Mouse (Mus musculus): ENCODE data around the gene Rapgefl1. TPM values are rescaled to one million over a fixed set of nuclear protein-coding genes. Genes with fewer than 3 reads are reported as not detected.
A peak's percentile ranks its signal among the peaks of the same experiment; 100 is the strongest.

Gene Rapgefl1
- total and polyA plus RNA-seq, 2 experiments from 2014 or later, result 0.55 to 0.80 TPM

DNA sequence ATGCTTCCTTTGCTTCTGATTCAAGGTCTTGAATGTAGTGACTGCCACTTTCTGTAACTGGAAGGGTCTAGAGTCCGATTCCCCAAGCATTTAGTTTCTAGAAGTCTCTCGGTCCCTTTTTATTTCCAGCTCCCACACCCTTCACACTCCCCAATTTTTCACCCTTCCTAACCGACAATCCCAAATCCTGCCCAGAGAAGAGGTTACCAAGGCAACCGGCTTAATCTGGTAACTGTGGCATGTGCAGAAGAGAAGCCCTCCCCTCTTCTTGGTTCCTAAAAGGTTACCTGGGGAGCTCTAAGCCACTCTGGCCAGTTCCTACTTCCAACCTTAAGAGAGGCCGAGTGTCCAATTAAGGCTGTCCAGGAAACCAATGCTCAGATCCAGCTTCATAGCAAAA is 1.3 kb upstream of the Rapgefl1 start:
- no peak for TF ChIP-seq EP300 (IDR thresholded peaks at IDR 0.05; ENCODE audit: low read depth)
- ATAC-seq (ENCODE audit: insufficient read depth, low read depth) (no peak), DNase-seq (ENCODE audit: low spot score) (no peak)
- H3K4me3 ChIP-seq (ENCODE audit: low read depth, low read length), result no peak overlapping the region
- WGBS, result 60% methylated on average over 5 of the region's 5 CpGs
- H3K27me3 ChIP-seq (ENCODE audit: control insufficient read depth, insufficient read depth, low read length), result peaks cover 8% of the 10 kb centered on the region; the same call in 1 of the 2 replicates
- no peak overlapping the region for H3K4me2 ChIP-seq (ENCODE audit: low read depth, low read length)
- H3K9ac ChIP-seq (replicated peaks; ENCODE audit: low read depth, low read length), result no peak overlapping the region
- H3K36me3 ChIP-seq (replicated peaks; ENCODE audit: control insufficient read depth, insufficient read depth, low read length), result peaks cover 28% of the 10 kb centered on the region
- peaks cover 11% of the 10 kb centered on the region; the same call in 1 of the 2 replicates for H3K4me1 ChIP-seq (ENCODE audit: control insufficient read depth, insufficient read depth)
- no peaks in the 10 kb centered on the region for H3K9me3 ChIP-seq (replicated peaks; ENCODE audit: control insufficient read depth, low read length)
- H3K27ac ChIP-seq (ENCODE audit: low read depth), result no peak overlapping the region

DNA sequence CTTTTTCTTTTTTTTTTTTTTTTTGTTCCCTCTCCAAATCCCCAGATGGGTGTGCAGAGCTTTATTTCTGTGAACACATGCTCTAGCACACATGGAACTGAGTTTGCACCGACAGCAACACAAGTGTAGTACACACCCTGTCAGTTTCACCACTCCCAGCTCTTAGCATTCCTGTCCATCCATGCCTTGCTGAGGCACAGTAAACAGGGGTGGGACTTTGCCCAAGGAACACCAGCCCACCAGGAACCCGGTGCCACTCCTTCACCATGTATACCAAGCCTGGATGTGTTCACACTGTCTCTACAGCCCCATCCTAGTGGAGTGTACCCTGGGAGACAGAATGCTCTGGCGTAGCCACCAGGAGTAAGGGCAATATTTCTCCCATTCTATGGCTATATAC is 860 bp upstream of the Rapgefl1 start:
- no peak overlapping the region for H3K9ac ChIP-seq (replicated peaks; ENCODE audit: low read depth, low read length)
- TF ChIP-seq CTCF (IDR thresholded peaks at IDR 0.05; ENCODE audit: low read depth), result no peak
- no peak for TF ChIP-seq EP300 (IDR thresholded peaks at IDR 0.05; ENCODE audit: low read depth)
- no peak overlapping the region for H3K4me2 ChIP-seq (ENCODE audit: low read depth, low read length)
- no peak overlapping the region for H3K4me3 ChIP-seq (ENCODE audit: low read depth, low read length)
- H3K9me3 ChIP-seq (replicated peaks; ENCODE audit: control insufficient read depth, low read length), result no peaks in the 10 kb centered on the region
- no peak for DNase-seq (ENCODE audit: low spot score)
- 46% methylated on average over 3 of the region's 3 CpGs for WGBS
- H3K4me1 ChIP-seq (ENCODE audit: control insufficient read depth, insufficient read depth), result peaks cover 11% of the 10 kb centered on the region; the same call in 1 of the 2 replicates
- no peak overlapping the region for H3K27ac ChIP-seq (ENCODE audit: low read depth)
- peaks cover 8% of the 10 kb centered on the region; the same call in 1 of the 2 replicates for H3K27me3 ChIP-seq (ENCODE audit: control insufficient read depth, insufficient read depth, low read length)
- ATAC-seq (ENCODE audit: insufficient read depth, low read depth), result no peak
- peaks cover 28% of the 10 kb centered on the region for H3K36me3 ChIP-seq (replicated peaks; ENCODE audit: control insufficient read depth, insufficient read depth, low read length)

DNA sequence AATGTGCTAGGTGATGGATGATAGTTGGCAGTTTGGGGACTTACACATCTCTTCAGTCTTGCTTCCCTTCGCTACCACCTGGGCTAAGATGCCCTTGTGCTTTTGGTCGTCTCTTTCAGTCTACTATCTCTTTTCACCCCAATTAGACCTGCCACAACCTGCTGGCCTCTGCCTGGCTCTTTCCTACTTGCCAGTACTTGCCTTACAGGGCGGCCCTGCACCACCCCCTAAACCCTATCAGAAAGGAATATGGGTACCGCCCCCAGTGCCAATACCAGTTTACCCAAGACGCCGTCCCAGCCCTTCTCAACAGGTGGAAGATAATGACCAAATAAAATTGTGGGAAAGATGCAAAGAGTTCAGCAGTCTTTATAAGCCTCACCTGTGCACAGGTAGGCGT is 457 bp upstream of the Rapgefl1 start:
- ATAC-seq (ENCODE audit: insufficient read depth, low read depth) (no peak), DNase-seq (ENCODE audit: low spot score) (no peak)
- WGBS, result 31% methylated on average over 7 of the region's 7 CpGs
- H3K36me3 ChIP-seq (replicated peaks; ENCODE audit: control insufficient read depth, insufficient read depth, low read length), result peaks cover 24% of the 10 kb centered on the region
- H3K27ac ChIP-seq (ENCODE audit: low read depth), result no peak overlapping the region
- no peak overlapping the region for H3K9ac ChIP-seq (replicated peaks; ENCODE audit: low read depth, low read length)
- H3K27me3 ChIP-seq (ENCODE audit: control insufficient read depth, insufficient read depth, low read length), result peaks cover 8% of the 10 kb centered on the region; the same call in 1 of the 2 replicates
- H3K4me1 ChIP-seq (ENCODE audit: control insufficient read depth, insufficient read depth), result peaks cover 11% of the 10 kb centered on the region; the same call in 1 of the 2 replicates
- peak overlapping the region; percentile 99 for H3K4me2 ChIP-seq (ENCODE audit: low read depth, low read length)
- H3K9me3 ChIP-seq (replicated peaks; ENCODE audit: control insufficient read depth, low read length), result no peaks in the 10 kb centered on the region
- TF ChIP-seq CTCF (IDR thresholded peaks at IDR 0.05; ENCODE audit: low read depth), result no peak
- no peak for TF ChIP-seq EP300 (IDR thresholded peaks at IDR 0.05; ENCODE audit: low read depth)
- peak overlapping the region; percentile 72 for H3K4me3 ChIP-seq (ENCODE audit: low read depth, low read length)

DNA sequence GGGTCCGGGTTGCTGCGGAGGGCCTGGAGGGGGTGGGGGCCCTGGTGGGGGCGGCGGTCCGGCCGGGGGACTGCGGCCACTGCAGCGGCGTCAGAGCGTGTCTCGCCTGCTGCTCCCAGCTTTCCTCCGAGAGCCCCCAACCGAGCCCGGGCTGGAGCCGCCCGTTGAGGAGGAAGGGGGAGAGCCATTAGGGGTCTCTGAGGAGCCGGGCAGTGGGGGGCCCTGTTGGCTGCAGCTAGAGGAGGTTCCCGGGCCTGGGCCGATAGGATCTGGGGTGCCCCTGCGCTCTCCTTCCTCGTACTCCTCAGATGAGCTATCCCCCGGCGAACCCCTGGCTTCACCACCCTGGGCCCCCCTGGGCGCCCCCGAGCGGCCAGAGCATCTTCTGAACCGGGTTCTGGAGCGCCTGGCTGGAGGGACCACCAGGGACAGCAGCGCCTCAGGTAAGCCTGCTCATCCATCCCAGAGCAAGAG is 683 bp downstream of the Rapgefl1 start:
- H3K9ac ChIP-seq (replicated peaks; ENCODE audit: low read depth, low read length), result peak overlapping the region; percentile 62
- WGBS, result 4% methylated on average over 27 of the region's 29 CpGs
- ATAC-seq (ENCODE audit: insufficient read depth, low read depth) (peak; percentile 10), DNase-seq (ENCODE audit: low spot score) (no peak)
- H3K27me3 ChIP-seq (ENCODE audit: control insufficient read depth, insufficient read depth, low read length), result peaks cover 8% of the 10 kb centered on the region; the same call in 1 of the 2 replicates
- peak overlapping the region; percentile 72 for H3K4me3 ChIP-seq (ENCODE audit: low read depth, low read length)
- H3K27ac ChIP-seq (ENCODE audit: low read depth), result no peak overlapping the region
- TF ChIP-seq EP300 (IDR thresholded peaks at IDR 0.05; ENCODE audit: low read depth) (no peak), CTCF (IDR thresholded peaks at IDR 0.05; ENCODE audit: low read depth) (no peak)
- peak overlapping the region; percentile 99 for H3K4me2 ChIP-seq (ENCODE audit: low read depth, low read length)
- H3K36me3 ChIP-seq (replicated peaks; ENCODE audit: control insufficient read depth, insufficient read depth, low read length), result peaks cover 12% of the 10 kb centered on the region
- H3K9me3 ChIP-seq (replicated peaks; ENCODE audit: control insufficient read depth, low read length), result no peaks in the 10 kb centered on the region
- peaks cover 11% of the 10 kb centered on the region; the same call in 1 of the 2 replicates for H3K4me1 ChIP-seq (ENCODE audit: control insufficient read depth, insufficient read depth)

GRCm38 (mm10) chr11:98837917-98838316 is 1.3 kb downstream of the Rapgefl1 start:
- no peak for DNase-seq (ENCODE audit: low spot score)
- H3K27me3 ChIP-seq (ENCODE audit: control insufficient read depth, insufficient read depth, low read length), result peaks cover 8% of the 10 kb centered on the region; the same call in 1 of the 2 replicates
- no peak overlapping the region for H3K4me2 ChIP-seq (ENCODE audit: low read depth, low read length)
- ATAC-seq (ENCODE audit: insufficient read depth, low read depth), result no peak
- no peak overlapping the region for H3K27ac ChIP-seq (ENCODE audit: low read depth)
- TF ChIP-seq EP300 (IDR thresholded peaks at IDR 0.05; ENCODE audit: low read depth), result no peak
- TF ChIP-seq CTCF (IDR thresholded peaks at IDR 0.05; ENCODE audit: low read depth), result no peak
- H3K9me3 ChIP-seq (replicated peaks; ENCODE audit: control insufficient read depth, low read length), result no peaks in the 10 kb centered on the region
- 66% methylated on average over 11 of the region's 11 CpGs for WGBS
- H3K4me1 ChIP-seq (ENCODE audit: control insufficient read depth, insufficient read depth), result peaks cover 11% of the 10 kb centered on the region; the same call in 1 of the 2 replicates
- no peak overlapping the region for H3K4me3 ChIP-seq (ENCODE audit: low read depth, low read length)
- H3K36me3 ChIP-seq (replicated peaks; ENCODE audit: control insufficient read depth, insufficient read depth, low read length), result peaks cover 6% of the 10 kb centered on the region
- H3K9ac ChIP-seq (replicated peaks; ENCODE audit: low read depth, low read length), result no peak overlapping the region

DNA sequence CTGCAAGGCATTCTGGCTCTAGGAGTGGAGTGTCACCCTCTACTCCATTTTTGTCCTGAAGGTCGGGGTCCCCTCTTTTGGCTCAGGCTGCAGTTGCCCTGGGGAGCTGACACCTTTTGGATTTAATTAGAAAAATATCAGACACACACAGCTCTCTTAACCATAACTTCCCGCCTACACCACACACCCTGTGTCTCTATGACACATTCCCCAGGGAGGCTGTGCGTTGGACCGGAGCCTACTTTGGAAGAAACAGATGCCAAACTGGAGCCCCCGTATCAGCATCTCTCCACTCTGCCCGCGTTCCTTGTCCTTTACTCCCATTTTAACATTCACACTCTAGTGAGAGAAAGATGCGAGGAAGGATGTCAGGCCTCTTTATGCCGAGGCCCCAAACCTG is 1.9 kb downstream of the Rapgefl1 start:
- Histone ChIP-seq H3K9me3 (replicated peaks; ENCODE audit: control insufficient read depth, low read length) (no peaks in the 10 kb centered on the region), H3K27ac (ENCODE audit: low read depth) (no peak overlapping the region), H3K4me3 (ENCODE audit: low read depth, low read length) (no peak overlapping the region), H3K4me2 (ENCODE audit: low read depth, low read length) (no peak overlapping the region), H3K27me3 (ENCODE audit: control insufficient read depth, insufficient read depth, low read length) (peaks cover 8% of the 10 kb centered on the region; the same call in 1 of the 2 replicates), H3K9ac (replicated peaks; ENCODE audit: low read depth, low read length) (no peak overlapping the region), H3K36me3 (replicated peaks; ENCODE audit: control insufficient read depth, insufficient read depth, low read length) (no peaks in the 10 kb centered on the region; the same call in 1 of the 2 replicates), H3K4me1 (ENCODE audit: control insufficient read depth, insufficient read depth) (peaks cover 11% of the 10 kb centered on the region; the same call in 1 of the 2 replicates)
- no peak for TF ChIP-seq CTCF (IDR thresholded peaks at IDR 0.05; ENCODE audit: low read depth)
- TF ChIP-seq EP300 (IDR thresholded peaks at IDR 0.05; ENCODE audit: low read depth), result no peak
- WGBS, result 40% methylated on average over 9 of the region's 9 CpGs
- no peak for DNase-seq (ENCODE audit: low spot score)
- ATAC-seq (ENCODE audit: insufficient read depth, low read depth), result no peak
